Mouse (Mus musculus) Patski (cell line): ENCODE results near the gene Nrxn3. TPM values are rescaled to one million over a fixed set of nuclear protein-coding genes. Genes with fewer than 3 reads are reported as not detected.
A peak's percentile ranks its signal among the peaks of the same experiment; 100 is the strongest.

Source experiments
- ATAC-seq: fragments of 100-300 bp; one replicate; pipeline ENCODE4 v1.8.0; 2021
- CTCF ChIA-PET: fragments of 350-600 bp; sonication (Branson Sonifier 250); formaldehyde crosslinking; loops from one replicate; lab custom pipeline; 2022; ENCODE audit warnings: inconsistent platforms; lab: Charles Lee
- POLR2A ChIA-PET: fragments of 350-600 bp; sonication (Branson Sonifier 250); formaldehyde crosslinking; loops from one replicate; lab custom pipeline; 2022; ENCODE audit warnings: antibody characterized with exemption, inconsistent platforms; lab: Charles Lee
- DNase-seq: peaks from one replicate; pipeline ENCODE4 v3.0.0-alpha.2; 2011; ENCODE audit warnings: low read depth, low spot score
- H3K27me3 ChIP-seq: fragments of 371-371 bp; one replicate; pipeline ENCODE4 v1.5.1; 2021
- CTCF ChIP-seq: fragments of 100-300 bp; IDR thresholded peaks from one replicate; pipeline ENCODE4 v1.5.1; 2021
- in situ Hi-C: fragments of 300-500 bp; cut with MboI; formaldehyde crosslinking; loops from 3 replicates; pipeline ENCODE4 v1.11.1; 2018; ENCODE audit warnings: low pct_unique_long_range_greater_than_20kb, mixed read lengths
- polyA plus RNA-seq: library from polyadenylated mRNA; unstranded; gene quantifications from one replicate; pipeline ENCODE4 v1.2.3, GENCODE M21; 2021

Nrxn3 gene
- polyA plus RNA-seq: not detected

DNA sequence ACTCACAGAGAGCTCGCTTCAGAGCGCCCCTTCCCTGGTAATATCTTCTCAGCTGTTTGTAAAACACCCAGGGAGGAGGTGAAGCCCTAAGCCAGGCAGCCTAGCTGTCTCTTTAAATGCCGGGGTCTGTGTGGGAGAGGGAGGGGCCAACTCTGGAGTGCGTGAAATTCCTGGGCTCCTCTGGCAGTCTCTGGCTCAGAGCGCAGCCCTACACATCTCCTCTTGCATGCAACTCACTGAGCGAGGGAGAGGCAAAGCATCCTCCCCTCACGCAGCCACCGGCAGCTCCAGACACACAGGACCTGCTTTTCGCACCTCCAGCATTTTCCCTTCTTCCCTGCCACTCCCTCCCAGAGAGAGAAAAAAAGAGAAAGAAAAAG is at the start of gene Nrxn3:
Gene Nrxn3 (plus strand): TSS at position 186 of the 380 bp plus-strand sequence.
- in situ Hi-C loops: no loop called here
- no peaks in the 10 kb centered on the region for H3K27me3 ChIP-seq
- CTCF ChIA-PET: no interaction called here
- POLR2A ChIA-PET: no interaction called here
- DNase-seq: no peak
- TF ChIP-seq CTCF: no peak
- no peak for ATAC-seq

DNA sequence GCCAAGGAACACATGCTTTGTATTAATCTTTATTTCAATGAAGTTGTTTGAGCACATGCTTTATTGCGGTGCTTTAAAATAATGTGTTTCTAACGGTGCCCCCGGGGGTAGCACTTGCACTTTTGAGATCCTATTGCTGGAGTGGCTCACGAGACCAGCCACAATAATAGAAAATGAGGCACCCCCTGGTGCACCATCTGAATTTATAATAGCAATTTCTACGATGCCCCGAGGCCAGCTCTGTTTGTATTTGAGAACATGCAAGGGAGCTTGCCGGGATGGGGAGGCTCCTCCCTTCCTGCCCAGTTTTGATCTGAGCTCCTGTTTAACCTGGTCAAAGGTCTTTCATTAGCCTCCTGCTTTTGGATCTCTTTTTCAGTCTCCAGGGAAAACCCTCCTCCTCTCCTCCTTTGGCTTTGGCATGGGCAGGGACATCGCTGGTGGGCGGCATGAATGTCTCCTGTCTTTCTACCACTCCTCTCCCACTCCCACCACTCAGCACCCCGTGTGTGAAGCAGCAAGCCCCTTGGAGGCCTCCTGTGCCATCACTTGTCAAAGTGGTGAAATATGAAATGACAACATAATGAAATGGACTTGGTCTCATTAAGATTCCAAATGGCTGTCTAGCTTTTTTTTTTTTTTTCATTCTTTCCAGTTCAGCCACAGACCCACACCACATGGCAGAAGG is 18.4 kb upstream of the Nrxn3 start:
- ChIA-PET CTCF (no interaction called here), POLR2A (no interaction called here)
- no peak for TF ChIP-seq CTCF
- DNase-seq (no peak), ATAC-seq (no peak)
- H3K27me3 ChIP-seq: no peaks in the 10 kb centered on the region
- in situ Hi-C loops: loop anchor here (10.0 kb wide), 1 partner anchor 300 kb away; no protein-coding TSS in a partner anchor

GRCm38 (mm10) chr12:88705959-88706358 is 16.7 kb upstream of the Nrxn3 start:
- in situ Hi-C loops: loop anchor here (10.0 kb wide), 1 partner anchor 301 kb away; no protein-coding TSS in a partner anchor
- ATAC-seq: no peak
- TF ChIP-seq CTCF: peak; percentile 37
- ChIA-PET CTCF (no interaction called here), POLR2A (no interaction called here)
- DNase-seq: no peak
- H3K27me3 ChIP-seq: no peaks in the 10 kb centered on the region

DNA sequence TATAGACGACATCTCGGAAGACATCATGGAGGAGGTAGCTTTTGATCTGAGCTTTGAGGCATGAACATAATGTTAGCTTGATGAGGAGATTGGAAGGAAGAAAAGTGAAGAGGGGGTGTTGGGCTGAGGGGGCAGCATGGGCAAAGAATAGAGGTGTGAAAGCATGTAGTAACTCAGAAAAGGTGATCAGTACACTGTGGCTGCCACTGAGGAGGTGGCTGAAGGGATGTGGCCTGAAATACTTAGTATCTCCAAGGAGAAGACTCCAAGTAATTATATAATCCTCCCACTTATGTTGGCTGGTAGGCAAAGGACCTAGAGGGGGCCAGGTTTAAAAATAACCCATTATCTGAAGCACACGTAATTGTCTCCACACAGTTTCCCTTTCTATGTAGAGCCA is 14.9 kb upstream of the Nrxn3 start:
- H3K27me3 ChIP-seq: no peaks in the 10 kb centered on the region
- no peak for ATAC-seq
- no peak for TF ChIP-seq CTCF
- in situ Hi-C loops: loop anchor here (10.0 kb wide), 1 partner anchor 303 kb away; no protein-coding TSS in a partner anchor
- ChIA-PET POLR2A (no interaction called here), CTCF (no interaction called here)
- DNase-seq: no peak

DNA sequence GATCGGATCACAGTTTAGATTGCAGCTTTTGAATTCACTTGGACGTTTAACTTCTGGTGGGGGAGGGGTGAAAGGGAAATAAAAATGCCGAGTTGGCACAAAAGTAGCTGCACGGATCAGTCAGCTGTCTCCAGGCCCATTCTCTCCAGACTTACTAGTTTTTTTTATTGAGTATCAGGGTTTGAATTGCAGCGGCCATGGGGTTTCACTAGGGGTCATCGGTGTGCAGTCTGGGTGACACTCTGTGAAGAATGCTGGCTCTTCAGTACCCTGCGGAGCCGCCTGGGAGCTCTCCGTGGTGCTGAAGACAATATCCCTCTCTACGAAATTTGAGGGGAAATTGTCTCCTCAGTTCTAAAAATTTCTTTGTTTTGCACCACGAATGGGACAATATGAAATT is 13.5 kb upstream of the Nrxn3 start:
- no peaks in the 10 kb centered on the region for H3K27me3 ChIP-seq
- in situ Hi-C loops: loop anchor here (10.0 kb wide), 1 partner anchor 304 kb away; no protein-coding TSS in a partner anchor
- CTCF ChIA-PET: no interaction called here

DNA sequence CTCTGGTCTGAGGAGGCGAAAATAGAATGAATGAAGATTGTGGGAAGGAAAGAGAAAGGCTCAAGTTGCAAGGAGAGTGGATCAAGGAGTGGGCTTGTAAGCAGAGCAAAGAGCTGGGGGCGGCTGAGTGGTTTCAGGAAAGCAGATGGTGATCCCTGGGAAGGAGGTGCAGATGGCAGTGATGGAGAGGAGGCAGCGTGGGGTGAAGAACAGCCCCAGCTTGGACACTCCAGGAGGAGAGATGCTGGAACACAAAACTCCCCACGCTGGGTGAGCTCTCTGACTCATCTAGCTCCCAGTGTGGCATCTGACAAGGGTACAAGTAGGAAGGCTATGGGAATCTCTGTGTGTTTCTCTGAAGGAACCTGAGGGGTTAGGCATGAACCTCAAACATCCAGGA is 9.2 kb upstream of the Nrxn3 start:
- ChIA-PET POLR2A (no interaction called here), CTCF (no interaction called here)
- no peaks in the 10 kb centered on the region for H3K27me3 ChIP-seq
- ATAC-seq (no peak), DNase-seq (no peak)
- in situ Hi-C loops: no loop called here
- TF ChIP-seq CTCF: no peak

More for the DNA sequence above, 13.5 kb upstream of the Nrxn3 start:
- ATAC-seq (no peak), DNase-seq (no peak)
- POLR2A ChIA-PET: no interaction called here
- peak; percentile 58 for TF ChIP-seq CTCF

GRCm38 (mm10) chr12:88722031-88722690 is 515 bp upstream of the Nrxn3 start:
- in situ Hi-C loops: no loop called here
- TF ChIP-seq CTCF: no peak
- ATAC-seq: no peak

DNA sequence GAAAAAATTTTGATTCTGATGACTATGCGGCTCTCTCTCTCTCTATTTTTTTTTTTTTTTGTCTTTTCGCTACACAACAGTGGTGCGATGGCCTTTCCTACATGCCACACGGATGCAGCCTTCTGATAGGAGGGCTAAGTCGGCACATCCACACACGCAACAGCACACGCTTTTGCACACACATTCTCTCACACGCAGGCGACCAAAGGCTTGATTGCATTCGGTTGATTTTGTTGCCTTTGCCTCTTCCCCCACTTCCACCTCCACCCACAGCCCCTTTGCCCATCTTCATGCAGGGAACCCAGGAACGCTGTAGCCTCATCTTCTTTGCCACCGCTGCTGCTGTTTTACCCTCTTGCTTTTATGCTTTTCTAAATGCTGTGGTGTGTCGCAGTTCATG is 3.6 kb downstream of the Nrxn3 start:
- ChIA-PET POLR2A (no interaction called here), CTCF (no interaction called here)
- no peak for DNase-seq
- ATAC-seq: no peak
- in situ Hi-C loops: no loop called here
- no peaks in the 10 kb centered on the region for H3K27me3 ChIP-seq
- no peak for TF ChIP-seq CTCF

More at GRCm38 (mm10) chr12:88722031-88722690, 515 bp upstream of the Nrxn3 start:
- ChIA-PET CTCF (no interaction called here), POLR2A (no interaction called here)
- DNase-seq: no peak
- H3K27me3 ChIP-seq: no peaks in the 10 kb centered on the region

GRCm38 (mm10) chr12:88726755-88727154 is 4.1 kb downstream of the Nrxn3 start:
- TF ChIP-seq CTCF: no peak
- in situ Hi-C loops: no loop called here
- no peaks in the 10 kb centered on the region for H3K27me3 ChIP-seq
- DNase-seq (no peak), ATAC-seq (no peak)
- CTCF ChIA-PET: no interaction called here
- POLR2A ChIA-PET: no interaction called here

DNA sequence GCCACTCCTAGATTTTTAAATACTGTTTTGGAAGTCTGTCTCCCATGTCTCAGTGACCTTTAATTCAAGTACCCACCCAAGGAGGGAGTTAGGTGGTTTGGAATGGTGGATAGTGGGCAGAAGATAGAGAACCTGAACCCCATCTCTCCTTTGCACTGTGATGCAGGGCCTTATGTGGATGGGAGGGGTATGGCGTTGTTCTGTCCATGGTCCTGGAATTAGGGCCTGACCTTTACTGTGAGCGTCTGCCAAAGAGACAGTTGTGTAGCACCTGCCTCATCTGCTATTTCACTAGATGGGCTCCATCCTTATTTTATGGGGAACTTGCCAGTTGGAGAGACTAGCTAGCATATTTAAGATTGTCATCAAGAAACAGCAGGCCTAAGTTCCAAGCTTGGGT is 8.0 kb downstream of the Nrxn3 start:
- DNase-seq: no peak
- POLR2A ChIA-PET: no interaction called here
- CTCF ChIA-PET: no interaction called here
- no peak for TF ChIP-seq CTCF
- ATAC-seq: no peak
- in situ Hi-C loops: no loop called here
- no peaks in the 10 kb centered on the region for H3K27me3 ChIP-seq

- ChIA-PET CTCF (no interaction called here), POLR2A (no interaction called here)
- in situ Hi-C loops: no loop called here
- H3K27me3 ChIP-seq: no peaks in the 10 kb centered on the region
- ATAC-seq: no peak
- no peak for TF ChIP-seq CTCF
- no peak for DNase-seq
Measured at GRCm38 (mm10) chr12:88735045-88735444, 12.4 kb downstream of the Nrxn3 start.
